Comparison of ENCODE assay signal across 7 mouse cellular contexts in genomic region chr4:154952461-154953241, GRCm38 (mm10). TPM values are rescaled to one million over a fixed set of nuclear protein-coding genes. Genes with fewer than 3 reads are reported as not detected.
DNase-seq lines count a peak whose midpoint lies in the region; ATAC-seq and TF ChIP-seq lines count a peak whose summit lies in the region.

No protein-coding gene starts in this region.

- H3K36me3 ChIP-seq in hindbrain, embryonic 11.5 days (ENCODE audit: control insufficient read depth, insufficient read depth, low read length): no peaks in the 10 kb centered on the region
- no peaks in the 10 kb centered on the region for H3K36me3 ChIP-seq in midbrain, embryonic 14.5 days (ENCODE audit: control insufficient read depth, insufficient read depth, low read length)

- TF ChIP-seq POLR2A in brain, embryonic 14.5 days (IDR thresholded peaks at IDR 0.05; ENCODE audit: borderline replicate concordance, extremely low read depth, insufficient read depth, insufficient read length, poor library complexity, severe bottlenecking): no peak

- no peak overlapping the region for H3K4me3 ChIP-seq in hindbrain, embryonic 11.5 days (ENCODE audit: low read depth, low read length)
- H3K4me3 ChIP-seq in midbrain, embryonic 14.5 days (replicated peaks; ENCODE audit: low read depth, low read length): no peak overlapping the region

- peaks cover 26% of the 10 kb centered on the region for H3K4me1 ChIP-seq in hindbrain, embryonic 11.5 days (replicated peaks; ENCODE audit: control insufficient read depth, insufficient read depth, low read length)
- H3K4me1 ChIP-seq in midbrain, embryonic 14.5 days (ENCODE audit: control insufficient read depth, insufficient read depth, low read length): peaks cover 25% of the 10 kb centered on the region

- peak; percentile 80 for ATAC-seq in hindbrain, embryonic 11.5 days (ENCODE audit: low FRiP score)
- ATAC-seq in midbrain, embryonic 14.5 days (ENCODE audit: low FRiP score, low TSS enrichment): peak; percentile 71
- ATAC-seq in monocyte, adult 5-6 weeks (replicated peaks; ENCODE audit: insufficient number of reproducible peaks, low FRiP score, low TSS enrichment, poor library complexity, severe bottlenecking): no peak

- peak overlapping the region; percentile 19 for H3K27ac ChIP-seq in hindbrain, embryonic 11.5 days (ENCODE audit: low read depth, low read length)
- H3K27ac ChIP-seq in midbrain, embryonic 14.5 days (replicated peaks; ENCODE audit: low read depth, low read length): no peak overlapping the region

- peak overlapping the region; percentile 26; the same call in 1 of the 2 replicates for H3K4me2 ChIP-seq in hindbrain, embryonic 11.5 days (replicated peaks; ENCODE audit: low read depth, low read length)
- H3K4me2 ChIP-seq in midbrain, embryonic 14.5 days (ENCODE audit: low read length): peak overlapping the region; percentile 26

- H3K27me3 ChIP-seq in hindbrain, embryonic 11.5 days (ENCODE audit: control insufficient read depth, insufficient read depth, low read length): peaks cover 13% of the 10 kb centered on the region
- H3K27me3 ChIP-seq in midbrain, embryonic 14.5 days (ENCODE audit: control insufficient read depth, insufficient read depth, low read length): no peaks in the 10 kb centered on the region; the same call in 1 of the 2 replicates

- TF ChIP-seq CTCF in brain, embryonic 14.5 days (IDR thresholded peaks at IDR 0.05; ENCODE audit: borderline replicate concordance, extremely low read depth, insufficient read depth, insufficient read length): no peak

- H3K9ac ChIP-seq in hindbrain, embryonic 11.5 days (ENCODE audit: low read depth, low read length): no peak overlapping the region
- no peak overlapping the region for H3K9ac ChIP-seq in midbrain, embryonic 14.5 days (replicated peaks; ENCODE audit: low read length)

- peak; percentile 94 for DNase-seq in brain, embryonic 14.5 days (ENCODE audit: low read depth)
- DNase-seq in embryo, embryonic 11 days: peak; percentile 85
- DNase-seq in hindbrain, embryonic 11.5 days (ENCODE audit: low spot score): peak; percentile 81
- peak; percentile 80 for DNase-seq in midbrain, embryonic 14.5 days
- DNase-seq in frontal cortex, postnatal 14 days (ENCODE audit: low spot score in 2 of 2): no peak
- DNase-seq in thymus, postnatal 14 days: no peak

- H3K9me3 ChIP-seq in hindbrain, embryonic 11.5 days (ENCODE audit: control insufficient read depth, low read length): no peaks in the 10 kb centered on the region
- no peaks in the 10 kb centered on the region for H3K9me3 ChIP-seq in midbrain, embryonic 14.5 days (ENCODE audit: control insufficient read depth, low read length)

- WGBS in hindbrain, embryonic 11.5 days: 2% methylated on average over 26 of the region's 26 CpGs
- under 1% methylated on average over 26 of the region's 26 CpGs for WGBS in midbrain, embryonic 14.5 days

RNA-seq across cellular contexts. Expression of gene Hes5, which starts 8.1 kb away (rescaled TPM):
- polyA plus RNA-seq in brain, embryonic 14.5 days (2012; rRNA removed): 76.0 and 114 TPM in 2 replicates
- 159 and 269 TPM in 2 replicates for polyA plus RNA-seq in hindbrain, embryonic 11.5 days (2014; fragmentation: Nextera tagmentation; extraction: Ambion mirVana)
- 111 and 123 TPM in 2 replicates for polyA plus RNA-seq in midbrain, embryonic 14.5 days (2014; fragmentation: Nextera tagmentation; extraction: Ambion mirVana)
- not detected in 3 replicates for total RNA-seq in monocyte, adult 5-6 weeks (2017)

RNA-seq across cellular contexts. Expression of gene Pank4, which starts 11.3 kb away (rescaled TPM):
- 68.0 and 95.5 TPM in 2 replicates for polyA plus RNA-seq in brain, embryonic 14.5 days (2012; rRNA removed)
- 31.5 and 37.4 TPM in 2 replicates for polyA plus RNA-seq in hindbrain, embryonic 11.5 days (2014; fragmentation: Nextera tagmentation; extraction: Ambion mirVana)
- polyA plus RNA-seq in midbrain, embryonic 14.5 days (2014; fragmentation: Nextera tagmentation; extraction: Ambion mirVana): 30.6 and 38.8 TPM in 2 replicates
- 26.6 to 36.7 TPM (median 30.2 TPM) in 3 replicates for total RNA-seq in monocyte, adult 5-6 weeks (2017)

RNA-seq across cellular contexts. Expression of gene Tnfrsf14, which starts 24.3 kb away (rescaled TPM):
- 0.79 and 1.8 TPM in 2 replicates for polyA plus RNA-seq in brain, embryonic 14.5 days (2012; rRNA removed)
- 1.0 and 1.1 TPM in 2 replicates for polyA plus RNA-seq in hindbrain, embryonic 11.5 days (2014; fragmentation: Nextera tagmentation; extraction: Ambion mirVana)
- not detected in 2 replicates for polyA plus RNA-seq in midbrain, embryonic 14.5 days (2014; fragmentation: Nextera tagmentation; extraction: Ambion mirVana)
- total RNA-seq in monocyte, adult 5-6 weeks (2017): 20.8 to 45.5 TPM (median 29.3 TPM) in 3 replicates

RNA-seq across cellular contexts. Expression of gene Fam213b, which starts 53.7 kb away (rescaled TPM):
- 28.9 and 30.7 TPM in 2 replicates for polyA plus RNA-seq in brain, embryonic 14.5 days (2012; rRNA removed)
- polyA plus RNA-seq in hindbrain, embryonic 11.5 days (2014; fragmentation: Nextera tagmentation; extraction: Ambion mirVana): 39.8 and 41.4 TPM in 2 replicates
- polyA plus RNA-seq in midbrain, embryonic 14.5 days (2014; fragmentation: Nextera tagmentation; extraction: Ambion mirVana): 52.1 and 53.2 TPM in 2 replicates
- total RNA-seq in monocyte, adult 5-6 weeks (2017): 3.1 to 3.5 TPM (median 3.3 TPM) in 3 replicates

Comparison
In these comparisons a context has a peak if more than half of its experiments do, and no peak if none do; other contexts are left out.
1. DNase-seq: peak in brain, embryonic 14.5 days (single experiment), embryo, embryonic 11 days (single experiment), hindbrain, embryonic 11.5 days (single experiment) and midbrain, embryonic 14.5 days (single experiment); none in frontal cortex, postnatal 14 days (0 of 2) and thymus, postnatal 14 days (single experiment).